8 mouse cellular contexts compared by ENCODE assay signal in genomic region chr7:16287016-16287415, GRCm38 (mm10). TPM values are rescaled to one million over a fixed set of nuclear protein-coding genes. Genes with fewer than 3 reads are reported as not detected.
A peak's percentile ranks its signal among the peaks of the same experiment; 100 is the strongest.
DNase-seq lines count a peak whose midpoint lies in the region; ATAC-seq lines count a peak whose summit lies in the region.

No protein-coding gene starts in this region.

- no peaks in the 10 kb centered on the region for H3K9me3 ChIP-seq in kidney, embryonic 15.5 days (replicated peaks)
- H3K9me3 ChIP-seq in hindbrain, embryonic 15.5 days: no peaks in the 10 kb centered on the region
- no peaks in the 10 kb centered on the region for H3K9me3 ChIP-seq in midbrain, embryonic 16.5 days (replicated peaks; ENCODE audit: control insufficient read depth, low read length, poor library complexity, severe bottlenecking)

- no peaks in the 10 kb centered on the region for H3K27me3 ChIP-seq in kidney, embryonic 15.5 days
- no peaks in the 10 kb centered on the region for H3K27me3 ChIP-seq in hindbrain, embryonic 15.5 days
- H3K27me3 ChIP-seq in midbrain, embryonic 16.5 days (ENCODE audit: control insufficient read depth, insufficient read depth, low read depth, low read length): no peaks in the 10 kb centered on the region

- H3K36me3 ChIP-seq in kidney, embryonic 15.5 days: peaks cover 26% of the 10 kb centered on the region
- H3K36me3 ChIP-seq in hindbrain, embryonic 15.5 days: peaks cover 15% of the 10 kb centered on the region
- H3K36me3 ChIP-seq in midbrain, embryonic 16.5 days (ENCODE audit: control insufficient read depth, insufficient read depth, low read length): peaks cover 3% of the 10 kb centered on the region; the same call in 1 of the 2 replicates

- intact Hi-C loops in left cerebral cortex, postnatal 14 days (cut with DNase I): no loop called here

- peak overlapping the region; percentile 79 for H3K4me3 ChIP-seq in kidney, embryonic 15.5 days (replicated peaks)
- H3K4me3 ChIP-seq in brown adipose tissue, adult 24 weeks (ENCODE audit: insufficient read depth, low read depth, low read length): peak overlapping the region; percentile 50
- peak overlapping the region; percentile 68 for H3K4me3 ChIP-seq in hindbrain, embryonic 15.5 days
- peak overlapping the region; percentile 69 for H3K4me3 ChIP-seq in midbrain, embryonic 16.5 days (ENCODE audit: low read depth, low read length)

- peak overlapping the region; percentile 71 for H3K4me2 ChIP-seq in kidney, embryonic 15.5 days
- H3K4me2 ChIP-seq in hindbrain, embryonic 15.5 days: peak overlapping the region; percentile 55
- H3K4me2 ChIP-seq in midbrain, embryonic 16.5 days (ENCODE audit: low read length): peak overlapping the region; percentile 61

- 73% methylated on average over 2 of the region's 2 CpGs for WGBS in kidney, embryonic 15.5 days
- 92% methylated on average over 2 of the region's 2 CpGs for WGBS in hindbrain, embryonic 15.5 days
- WGBS in midbrain, embryonic 16.5 days: 90% methylated on average over 2 of the region's 2 CpGs

- peaks cover 17% of the 10 kb centered on the region for H3K4me1 ChIP-seq in kidney, embryonic 15.5 days
- H3K4me1 ChIP-seq in brown adipose tissue, adult 24 weeks (ENCODE audit: control insufficient read depth, insufficient read depth, insufficient read length, low read length): no peaks in the 10 kb centered on the region
- H3K4me1 ChIP-seq in hindbrain, embryonic 15.5 days (replicated peaks): peaks cover 12% of the 10 kb centered on the region
- peaks cover 11% of the 10 kb centered on the region for H3K4me1 ChIP-seq in midbrain, embryonic 16.5 days (ENCODE audit: control insufficient read depth, insufficient read depth, low read length)

- peak overlapping the region; percentile 99 for H3K27ac ChIP-seq in kidney, embryonic 15.5 days
- peak overlapping the region; percentile 81 for H3K27ac ChIP-seq in brown adipose tissue, adult 24 weeks (replicated peaks; ENCODE audit: low read depth, low read length)
- H3K27ac ChIP-seq in hindbrain, embryonic 15.5 days (replicated peaks): peak overlapping the region; percentile 95
- peak overlapping the region; percentile 93 for H3K27ac ChIP-seq in midbrain, embryonic 16.5 days (ENCODE audit: low read length)

- DNase-seq in kidney, adult 18-20 months: no peak
- DNase-seq in left cerebral cortex, postnatal 14 days (ENCODE audit: low spot score in 2 of 2): no peak
- no peak for DNase-seq in layer of hippocampus, postnatal 10 days (ENCODE audit: low spot score in 2 of 2)
- DNase-seq in ovary, adult 18-20 months (ENCODE audit: low spot score): no peak

- peak overlapping the region; percentile 81 for H3K9ac ChIP-seq in kidney, embryonic 15.5 days
- peak overlapping the region; percentile 58 for H3K9ac ChIP-seq in hindbrain, embryonic 15.5 days
- peak overlapping the region; percentile 75; the same call in 1 of the 2 replicates for H3K9ac ChIP-seq in midbrain, embryonic 16.5 days (ENCODE audit: low read depth, low read length)

- ATAC-seq in kidney, embryonic 15.5 days (replicated peaks; ENCODE audit: low FRiP score): no peak
- no peak for ATAC-seq in hindbrain, embryonic 15.5 days (ENCODE audit: low FRiP score, low read depth)
- no peak for ATAC-seq in midbrain, embryonic 16.5 days

RNA-seq across cellular contexts. Expression of gene Ccdc9, which starts 0.4 kb away (rescaled TPM):
- polyA plus RNA-seq in kidney, embryonic 15.5 days (2015; fragmentation: Nextera tagmentation; extraction: Ambion mirVana): 28.9 and 33.0 TPM in 2 replicates
- 26.4 and 28.6 TPM in 2 replicates for polyA plus RNA-seq in brown adipose tissue, adult 24 weeks (2012; ENCODE audit: insufficient read depth, insufficient read length, missing spikeins)
- polyA plus RNA-seq in hindbrain, embryonic 15.5 days (2015; fragmentation: Nextera tagmentation; extraction: Ambion mirVana): 29.3 and 29.6 TPM in 2 replicates
- polyA plus RNA-seq in midbrain, embryonic 16.5 days (2015; fragmentation: Nextera tagmentation; extraction: Ambion mirVana): 22.1 and 25.4 TPM in 2 replicates
- total RNA-seq in left cerebral cortex, postnatal 14 days (2021): 10 to 100 TPM; 85.2 to 87.3 TPM
- 10 to 100 TPM; 81.4 to 98.8 TPM for total RNA-seq in layer of hippocampus, postnatal 10 days (2021)

RNA-seq across cellular contexts. Expression of gene Inafm1, which starts 13.6 kb away (rescaled TPM):
- polyA plus RNA-seq in kidney, embryonic 15.5 days (2015; fragmentation: Nextera tagmentation; extraction: Ambion mirVana): 16.4 and 19.5 TPM in 2 replicates
- polyA plus RNA-seq in brown adipose tissue, adult 24 weeks (2012; ENCODE audit: insufficient read depth, insufficient read length, missing spikeins): 16.0 and 17.2 TPM in 2 replicates
- 52.2 and 58.4 TPM in 2 replicates for polyA plus RNA-seq in hindbrain, embryonic 15.5 days (2015; fragmentation: Nextera tagmentation; extraction: Ambion mirVana)
- polyA plus RNA-seq in midbrain, embryonic 16.5 days (2015; fragmentation: Nextera tagmentation; extraction: Ambion mirVana): 44.5 and 49.3 TPM in 2 replicates
- 10 to 100 TPM; 30.3 to 30.8 TPM for total RNA-seq in left cerebral cortex, postnatal 14 days (2021)
- 10 to 100 TPM; 35.4 to 35.8 TPM for total RNA-seq in layer of hippocampus, postnatal 10 days (2021)

RNA-seq across cellular contexts. Expression of gene Bbc3, which starts 21.2 kb away (rescaled TPM):
- polyA plus RNA-seq in kidney, embryonic 15.5 days (2015; fragmentation: Nextera tagmentation; extraction: Ambion mirVana): 12.3 and 12.4 TPM in 2 replicates
- polyA plus RNA-seq in brown adipose tissue, adult 24 weeks (2012; ENCODE audit: insufficient read depth, insufficient read length, missing spikeins): 5.0 and 10.8 TPM in 2 replicates
- polyA plus RNA-seq in hindbrain, embryonic 15.5 days (2015; fragmentation: Nextera tagmentation; extraction: Ambion mirVana): 28.9 and 31.7 TPM in 2 replicates
- polyA plus RNA-seq in midbrain, embryonic 16.5 days (2015; fragmentation: Nextera tagmentation; extraction: Ambion mirVana): 30.0 and 31.3 TPM in 2 replicates
- total RNA-seq in left cerebral cortex, postnatal 14 days (2021): 10 to 100 TPM; 22.3 to 23.0 TPM
- 10 to 100 TPM; 28.0 to 30.0 TPM for total RNA-seq in layer of hippocampus, postnatal 10 days (2021)

RNA-seq across cellular contexts. Expression of gene C5ar1, which starts 27.7 kb away (rescaled TPM):
- polyA plus RNA-seq in kidney, embryonic 15.5 days (2015; fragmentation: Nextera tagmentation; extraction: Ambion mirVana): 2.5 and 3.7 TPM in 2 replicates
- 3.6 and 5.2 TPM in 2 replicates for polyA plus RNA-seq in brown adipose tissue, adult 24 weeks (2012; ENCODE audit: insufficient read depth, insufficient read length, missing spikeins)
- 2.2 and 2.7 TPM in 2 replicates for polyA plus RNA-seq in hindbrain, embryonic 15.5 days (2015; fragmentation: Nextera tagmentation; extraction: Ambion mirVana)
- polyA plus RNA-seq in midbrain, embryonic 16.5 days (2015; fragmentation: Nextera tagmentation; extraction: Ambion mirVana): 1.2 and 1.5 TPM in 2 replicates
- 1 to 10 TPM in 1 of 2 experiments, under 1 TPM in 1; 0.70 to 1.7 TPM for total RNA-seq in left cerebral cortex, postnatal 14 days (2021)
- 1 to 10 TPM; 1.1 to 1.3 TPM for total RNA-seq in layer of hippocampus, postnatal 10 days (2021)

RNA-seq across cellular contexts. Expression of gene C5ar2, which starts 43.1 kb away (rescaled TPM):
- polyA plus RNA-seq in kidney, embryonic 15.5 days (2015; fragmentation: Nextera tagmentation; extraction: Ambion mirVana): 0.04 and 0.08 TPM in 2 replicates
- polyA plus RNA-seq in brown adipose tissue, adult 24 weeks (2012; ENCODE audit: insufficient read depth, insufficient read length, missing spikeins): 0.40 and 0.46 TPM in 2 replicates
- polyA plus RNA-seq in hindbrain, embryonic 15.5 days (2015; fragmentation: Nextera tagmentation; extraction: Ambion mirVana): 0.10 and 0.14 TPM in 2 replicates
- polyA plus RNA-seq in midbrain, embryonic 16.5 days (2015; fragmentation: Nextera tagmentation; extraction: Ambion mirVana): 0.06 and 0.14 TPM in 2 replicates
- under 1 TPM; 0.51 to 0.59 TPM for total RNA-seq in left cerebral cortex, postnatal 14 days (2021)
- under 1 TPM; 0.33 to 0.37 TPM for total RNA-seq in layer of hippocampus, postnatal 10 days (2021)
